Mouse (Mus musculus) yolk sac, embryonic 10.5 days (tissue): ENCODE data around the gene Ube2f.

Experiments used
- DNase-seq: peaks from one replicate; pipeline ENCODE4 v3.0.0-alpha.2; 2017; ENCODE audit warnings: low spot score

Gene Ube2f

DNA sequence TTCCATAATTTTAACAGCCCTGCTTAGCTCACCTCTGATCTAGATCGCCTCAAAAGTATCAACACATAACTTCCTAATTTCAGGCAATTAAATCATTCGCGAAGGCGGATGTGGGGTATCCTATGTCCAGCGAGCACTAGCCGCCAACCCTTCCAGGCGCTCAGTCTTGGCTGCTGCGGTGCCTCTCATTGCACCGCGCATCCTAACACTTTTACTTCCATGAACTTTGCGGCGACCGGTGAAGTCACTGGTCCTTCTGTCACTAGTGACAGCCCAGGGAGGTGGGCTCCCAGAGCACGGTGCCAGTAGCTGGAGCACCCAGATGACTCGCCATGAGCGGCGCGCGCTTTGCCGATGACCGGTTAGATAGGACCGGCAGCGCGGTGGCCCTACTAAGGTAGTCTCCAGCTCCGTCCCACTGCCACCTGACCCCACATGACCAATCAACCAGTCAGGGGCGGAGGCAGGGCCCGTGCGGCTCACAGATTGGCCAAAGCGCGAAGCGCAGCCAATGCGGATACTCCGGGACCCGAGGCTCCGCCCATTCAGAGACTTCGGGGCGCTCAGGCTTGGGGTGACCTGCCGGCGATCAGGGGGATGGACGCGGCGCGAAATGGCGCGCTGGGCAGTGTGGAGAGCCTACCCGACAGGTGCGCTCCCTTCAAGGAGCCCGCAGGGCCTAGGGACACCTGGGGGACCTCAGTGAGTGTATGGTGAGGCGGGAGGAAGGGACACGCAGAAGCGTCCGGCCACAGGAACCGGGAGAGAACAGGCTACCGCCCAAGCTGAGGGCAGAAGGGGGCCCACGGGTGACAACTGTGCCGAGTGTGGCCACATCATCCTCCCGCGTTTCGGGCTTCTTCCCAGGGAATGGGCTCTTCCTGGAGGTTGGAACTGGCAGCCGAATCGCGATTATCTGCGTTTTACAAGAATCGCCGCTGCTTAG lies 48.0 kb downstream of the Ube2f start, which contains the start of gene Scly:
TSS of gene Scly (plus strand) at position 540 of the 946 bp plus-strand sequence.
- peak; percentile 92 for DNase-seq

- DNase-seq, result no peak
Observed at GRCm38 (mm10) chr1:91299026-91299706, 49.1 kb downstream of the Ube2f start.

DNA sequence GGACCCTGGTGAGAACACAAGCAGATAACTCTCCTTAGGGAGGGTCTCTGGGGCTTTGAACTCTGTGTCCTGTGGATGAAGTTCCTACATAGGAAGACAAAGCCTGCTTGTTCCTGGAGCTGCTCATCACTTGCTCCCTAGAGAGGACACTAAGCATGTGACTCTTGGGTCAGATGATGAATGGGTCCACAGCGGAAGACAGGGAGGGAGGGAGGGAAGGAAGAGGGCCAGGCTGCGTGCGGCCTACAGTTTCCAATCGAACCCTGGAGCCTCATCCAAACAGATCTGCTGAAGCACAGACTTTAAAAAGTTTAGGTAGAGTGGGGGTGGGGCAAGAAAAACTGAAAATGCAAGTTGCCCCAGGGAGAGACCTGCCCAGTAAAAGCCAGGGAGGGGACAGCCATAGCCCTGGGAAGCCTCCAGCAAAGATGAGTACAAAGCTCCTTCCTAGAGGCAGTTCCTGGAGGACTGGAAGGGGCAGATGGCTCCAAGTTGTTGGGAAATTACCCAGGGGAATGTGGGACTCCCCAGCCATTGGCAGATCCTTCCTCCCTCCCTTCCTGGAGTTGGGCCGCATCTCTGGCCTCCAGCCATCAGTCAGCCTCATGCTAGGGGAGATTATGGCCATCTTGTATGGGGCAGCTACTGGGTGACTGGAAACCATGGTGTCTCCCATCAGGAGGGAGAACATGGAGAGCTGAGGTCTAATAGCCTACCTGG lies 49.8 kb downstream of the Ube2f start:
- peak; percentile 66 for DNase-seq

DNA sequence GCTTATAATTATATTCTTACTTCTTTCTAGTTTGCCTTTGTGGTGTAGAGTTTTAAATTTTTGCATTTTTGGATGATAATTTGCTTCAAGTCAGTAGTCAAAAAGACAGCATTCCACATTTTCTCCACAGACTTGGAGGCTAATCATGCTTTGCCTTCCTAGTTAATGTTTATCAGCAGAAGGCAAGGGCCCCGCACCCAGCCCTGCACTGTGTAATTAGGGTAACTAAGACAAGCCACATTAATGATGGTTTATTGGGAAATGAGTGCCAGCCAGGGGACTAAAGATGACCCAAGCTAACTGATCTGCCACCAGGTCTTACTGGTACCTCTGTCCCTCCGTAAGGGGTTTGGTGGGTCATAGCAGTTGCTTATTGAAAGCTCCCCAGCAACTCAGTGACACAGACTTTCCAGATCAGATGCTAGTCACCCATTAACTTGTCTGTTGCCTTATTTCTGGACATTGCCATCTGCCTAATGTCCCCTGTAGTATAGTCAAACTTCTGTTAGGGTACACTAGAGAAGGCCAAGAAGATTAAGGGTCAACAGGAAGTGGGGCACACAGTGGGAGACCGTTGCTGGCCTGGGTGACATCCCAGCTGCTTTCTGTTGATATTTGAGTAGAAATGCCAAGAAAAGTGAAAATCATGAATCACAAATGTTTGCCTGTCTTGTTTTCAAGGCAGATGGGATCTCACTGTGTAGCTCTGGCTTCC lies 51.3 kb downstream of the Ube2f start:
- peak; percentile 78 for DNase-seq

GRCm38 (mm10) chr1:91302021-91302420 lies 51.9 kb downstream of the Ube2f start:
- no peak for DNase-seq

DNA sequence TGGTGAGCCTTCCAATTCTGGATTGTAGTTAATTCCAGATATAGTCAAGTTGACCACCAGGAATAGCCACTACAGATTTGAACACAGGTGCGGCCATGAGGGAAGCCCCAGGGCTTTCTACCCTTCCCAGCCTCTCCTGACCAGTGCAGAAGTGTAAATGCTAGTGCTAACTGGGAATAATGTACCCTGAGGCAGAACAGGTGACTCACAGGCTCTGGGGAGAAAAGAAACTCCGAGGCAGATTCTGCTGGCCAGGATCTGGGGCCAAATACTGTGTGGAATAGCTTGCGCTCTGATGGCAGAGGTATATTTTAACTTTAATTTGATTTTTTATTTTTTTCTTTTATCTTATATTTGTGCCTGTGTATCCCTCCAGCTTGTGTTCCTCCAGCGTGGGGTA lies 54.5 kb downstream of the Ube2f start:
- no peak for DNase-seq

GRCm38 (mm10) chr1:91309366-91310085 lies 59.4 kb downstream of the Ube2f start:
- DNase-seq, result no peak

GRCm38 (mm10) chr1:91312273-91312672 lies 62.2 kb downstream of the Ube2f start:
- DNase-seq, result no peak

DNA sequence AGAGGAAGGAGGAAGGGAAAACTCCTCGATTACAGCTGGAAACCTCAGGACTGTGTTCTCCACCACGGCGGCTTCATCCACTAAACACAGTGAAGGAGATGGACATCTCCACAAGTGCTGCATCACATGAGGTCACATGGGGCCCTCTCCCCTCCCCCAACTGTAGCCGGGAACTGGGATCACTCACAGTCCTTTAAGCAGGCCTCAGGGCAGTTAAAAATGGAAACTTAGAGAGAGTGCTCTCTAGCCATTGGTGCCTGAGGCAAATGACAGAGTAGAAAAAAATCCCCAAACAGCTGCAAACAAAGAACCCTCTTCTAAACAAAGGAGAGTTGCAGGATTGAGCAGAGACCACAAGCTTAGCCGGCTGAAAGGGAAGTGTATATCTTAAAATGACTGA lies 63.1 kb downstream of the Ube2f start:
- no peak for DNase-seq

DNA sequence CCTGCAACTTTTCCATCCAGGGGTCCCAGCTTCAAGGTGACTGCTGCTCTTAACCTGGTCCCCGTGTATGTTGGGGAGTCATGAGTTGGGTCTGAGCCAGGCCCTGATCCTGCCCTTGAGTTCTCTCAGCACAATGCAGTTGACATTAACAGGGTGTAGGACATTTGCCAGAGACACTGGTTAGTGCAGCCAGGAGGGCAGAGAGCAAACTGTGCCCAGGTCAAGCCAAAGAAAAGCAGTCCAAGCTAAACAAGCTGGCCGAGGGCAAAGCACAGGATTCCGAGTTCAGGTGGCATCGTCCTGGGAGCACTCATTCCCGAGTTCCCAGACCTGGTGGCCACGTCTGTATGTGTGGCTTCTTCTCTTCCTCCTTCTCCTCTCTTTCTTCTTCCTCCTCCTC lies 67.6 kb downstream of the Ube2f start:
- no peak for DNase-seq

GRCm38 (mm10) chr1:91321760-91322438 lies 71.8 kb downstream of the Ube2f start, which contains the start of gene Espnl:
Gene Espnl (plus strand): TSS chr1:91322075.
- peak; percentile 27 for DNase-seq

DNA sequence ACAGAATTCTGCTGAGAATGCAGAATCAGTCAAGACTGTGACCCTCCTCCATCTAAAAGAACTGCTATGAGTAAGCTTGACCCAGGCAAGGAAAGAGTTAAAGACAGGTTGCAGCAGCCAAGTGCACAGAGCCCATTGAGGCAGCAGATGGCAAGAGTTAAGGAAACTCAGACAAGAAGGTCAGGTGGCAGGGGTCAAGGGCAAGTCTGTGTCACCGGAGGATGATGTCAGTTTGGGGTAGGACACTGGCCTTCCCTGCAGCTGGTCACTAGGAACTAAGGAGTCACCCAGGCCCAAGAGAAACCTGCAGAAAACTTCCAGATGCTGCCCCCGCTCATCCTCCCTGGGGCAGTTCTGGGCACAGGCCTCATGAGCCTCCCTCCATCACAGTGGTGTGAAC lies 74.5 kb downstream of the Ube2f start:
- no peak for DNase-seq

DNA sequence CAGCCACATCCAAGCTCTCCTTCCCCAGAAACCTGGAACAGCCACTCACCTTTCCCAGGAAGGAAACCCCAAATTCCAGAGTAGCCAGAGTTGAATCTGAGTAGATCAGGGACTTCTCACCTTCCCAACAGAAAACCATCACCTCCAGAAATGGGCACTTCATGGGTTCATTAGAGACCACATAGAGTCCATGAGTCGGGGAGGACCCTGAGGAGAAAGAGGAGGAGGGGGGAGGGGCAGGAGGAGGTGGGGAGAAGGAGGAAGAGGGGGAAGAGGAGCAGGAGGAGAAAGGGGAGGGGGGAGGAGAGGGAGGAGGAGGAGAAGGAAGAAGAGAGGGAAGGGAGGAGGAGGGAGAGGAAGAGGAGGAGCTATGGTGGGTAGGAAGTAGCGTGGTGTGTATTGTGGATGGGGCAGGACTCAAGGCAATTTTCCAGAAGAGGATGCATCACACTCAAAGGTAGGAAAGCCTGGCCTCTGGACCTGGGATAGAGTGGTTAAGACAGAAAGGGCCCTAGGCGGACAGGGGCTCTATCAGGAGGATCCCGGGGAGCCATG lies 75.5 kb downstream of the Ube2f start:
- no peak for DNase-seq

GRCm38 (mm10) chr1:91332102-91332501 lies 82.0 kb downstream of the Ube2f start:
- DNase-seq, result no peak

DNA sequence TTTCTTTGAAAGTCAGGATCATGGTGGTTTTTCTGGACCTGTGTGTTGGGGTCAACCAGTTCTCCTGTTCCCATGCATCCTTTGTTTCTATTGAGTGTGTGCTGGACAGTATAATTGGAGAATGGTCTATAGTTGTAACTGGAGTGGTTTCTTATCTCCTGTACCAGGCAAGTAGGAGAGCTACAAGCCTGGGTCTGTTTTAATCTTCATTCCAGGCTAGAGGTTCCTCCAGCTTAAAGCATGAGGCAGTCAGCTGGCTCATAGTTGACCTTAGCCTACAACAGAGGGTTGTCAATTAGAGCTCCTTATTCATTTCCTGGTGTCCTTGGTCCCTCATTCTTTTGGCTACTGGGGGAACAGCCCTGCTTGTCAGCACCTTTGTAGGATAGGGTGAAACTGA lies 83.5 kb downstream of the Ube2f start:
- DNase-seq, result no peak

DNA sequence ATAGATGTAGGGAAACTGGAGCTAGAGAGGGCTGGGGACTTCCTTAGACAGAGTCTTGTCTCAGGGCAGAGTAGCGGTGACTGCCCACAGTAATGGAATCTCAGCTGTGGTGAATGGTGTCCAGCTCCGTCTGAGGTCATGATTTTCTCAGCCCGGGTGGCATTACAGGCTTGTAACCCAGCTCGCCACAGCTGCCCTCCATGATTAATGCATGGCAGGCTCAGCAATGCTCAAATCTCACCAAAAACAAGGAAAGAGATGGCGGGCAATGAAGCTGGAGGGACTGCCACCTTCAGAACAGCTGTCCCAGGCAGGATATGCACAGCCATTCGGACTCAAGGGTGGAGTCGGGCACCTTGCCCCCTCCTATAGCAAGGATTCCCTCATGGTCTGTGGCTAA lies 87.3 kb downstream of the Ube2f start:
- no peak for DNase-seq
